Mouse (Mus musculus) fibroblast of lung, adult 2 months (primary cell): ENCODE measurements around the gene Cpne4.

Source experiments
- DNase-seq: peaks from one replicate; pipeline ENCODE4 v3.0.0-alpha.2; 2011; ENCODE audit warnings: low read depth

Cpne4 gene

GRCm38 (mm10) chr9:105048351-105048750 is 501.3 kb downstream of the Cpne4 start:
- no peak for DNase-seq

- DNase-seq = no peak
Measured at GRCm38 (mm10) chr9:105049636-105050035, 502.6 kb downstream of the Cpne4 start.

DNA sequence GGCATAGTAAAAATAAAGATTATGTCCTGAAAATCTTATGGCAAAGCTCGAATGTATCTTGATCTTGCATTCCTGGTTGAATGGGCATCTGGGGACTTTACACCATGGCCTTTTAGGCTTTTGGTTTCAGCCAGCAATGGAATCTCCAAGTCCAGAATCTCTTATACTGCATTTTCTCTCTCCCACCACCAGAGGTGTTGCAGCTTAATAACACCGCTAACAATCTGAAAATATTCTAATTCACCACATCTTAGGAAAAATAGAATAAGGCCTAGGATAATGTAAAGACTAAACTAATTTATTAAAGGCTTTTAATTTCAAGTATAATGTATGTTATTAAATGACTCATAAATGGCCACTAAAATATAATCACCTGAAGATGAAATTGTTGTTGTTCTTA is 503.2 kb downstream of the Cpne4 start:
- DNase-seq = no peak

GRCm38 (mm10) chr9:105053147-105053557 is 506.1 kb downstream of the Cpne4 start, which contains the start of gene Mrpl3:
Mrpl3 (plus strand) TSS chr9:105053239.
- peak; percentile 45 for DNase-seq

- DNase-seq = no peak
Measured at GRCm38 (mm10) chr9:105053812-105054211, 506.7 kb downstream of the Cpne4 start.

GRCm38 (mm10) chr9:105069106-105069505 is 522.0 kb downstream of the Cpne4 start:
- no peak for DNase-seq

GRCm38 (mm10) chr9:105072991-105073748 is 526.1 kb downstream of the Cpne4 start:
- no peak for DNase-seq

- no peak for DNase-seq
Measured at GRCm38 (mm10) chr9:105074851-105075250, 527.8 kb downstream of the Cpne4 start.

DNA sequence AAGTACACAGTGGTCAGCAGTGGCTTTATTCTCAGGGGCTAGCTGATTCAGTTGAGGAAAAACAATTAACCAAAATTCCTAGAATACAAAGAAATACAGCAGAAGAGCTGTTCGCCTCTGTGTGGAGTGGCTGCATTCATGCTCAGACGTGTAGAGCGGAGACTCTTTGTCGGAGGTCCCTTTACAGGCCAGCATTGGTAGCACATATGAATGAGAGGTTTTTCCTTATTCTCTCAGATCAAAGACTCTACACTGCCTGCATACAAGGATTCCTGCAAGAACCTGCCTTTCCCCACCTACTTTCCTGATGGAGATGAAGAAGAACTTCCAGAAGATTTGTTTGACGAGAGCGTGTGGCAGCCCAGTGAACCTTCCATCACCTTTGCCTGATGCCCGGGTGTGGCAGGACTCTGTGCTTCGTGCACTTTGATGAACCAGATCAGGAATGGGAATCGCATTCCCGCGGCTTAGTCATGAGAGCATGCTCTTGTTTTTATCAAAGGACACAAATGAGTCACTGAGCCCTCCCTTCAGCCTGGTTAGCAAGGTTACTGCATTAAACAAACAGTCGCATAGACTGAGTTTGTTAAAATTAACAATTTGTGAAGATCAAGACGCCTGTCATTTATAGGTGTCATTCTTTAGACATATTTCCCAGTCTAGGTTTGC is 529.8 kb downstream of the Cpne4 start:
- DNase-seq = no peak

DNA sequence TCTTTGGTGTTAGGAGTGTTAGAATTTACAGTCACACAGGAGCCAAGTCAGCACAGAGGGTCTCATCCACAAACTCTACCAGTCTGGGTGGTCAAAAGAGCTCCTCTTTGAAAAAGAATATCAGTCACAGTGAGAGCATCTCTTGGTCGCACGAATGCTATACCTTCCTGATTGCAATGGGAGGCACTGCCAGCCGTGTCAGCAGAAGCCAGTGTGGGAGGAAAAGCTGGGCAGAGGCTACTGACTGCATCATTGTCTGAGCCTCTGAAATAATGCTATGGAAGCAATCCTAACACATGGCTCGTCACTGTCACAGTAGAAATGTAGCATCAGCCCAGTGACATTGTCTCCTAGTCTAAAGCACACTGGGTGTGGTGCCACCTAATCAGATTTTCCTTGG is 531.4 kb downstream of the Cpne4 start:
- DNase-seq = no peak

DNA sequence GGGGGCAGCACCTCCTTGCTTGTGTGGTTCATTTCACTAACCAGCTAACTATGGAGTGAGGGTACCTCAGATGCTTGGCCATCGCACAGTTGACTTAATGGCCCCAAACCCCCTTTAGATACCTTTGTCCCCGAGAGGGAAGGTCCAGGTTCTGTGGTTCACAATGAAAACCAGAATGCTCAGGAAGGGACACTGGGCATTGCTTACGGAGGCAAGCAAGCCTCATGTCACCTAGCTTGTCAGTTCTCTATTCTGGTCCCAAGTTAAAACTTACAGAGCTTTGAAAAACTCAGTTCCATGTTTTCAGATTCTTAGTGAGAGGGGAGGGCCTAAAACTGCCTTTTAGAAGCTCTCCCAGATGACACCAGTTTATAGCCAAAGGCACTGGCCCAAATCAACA is 533.2 kb downstream of the Cpne4 start:
- no peak for DNase-seq
